8 mouse cellular contexts compared by ENCODE assay signal in the genomic region with DNA sequence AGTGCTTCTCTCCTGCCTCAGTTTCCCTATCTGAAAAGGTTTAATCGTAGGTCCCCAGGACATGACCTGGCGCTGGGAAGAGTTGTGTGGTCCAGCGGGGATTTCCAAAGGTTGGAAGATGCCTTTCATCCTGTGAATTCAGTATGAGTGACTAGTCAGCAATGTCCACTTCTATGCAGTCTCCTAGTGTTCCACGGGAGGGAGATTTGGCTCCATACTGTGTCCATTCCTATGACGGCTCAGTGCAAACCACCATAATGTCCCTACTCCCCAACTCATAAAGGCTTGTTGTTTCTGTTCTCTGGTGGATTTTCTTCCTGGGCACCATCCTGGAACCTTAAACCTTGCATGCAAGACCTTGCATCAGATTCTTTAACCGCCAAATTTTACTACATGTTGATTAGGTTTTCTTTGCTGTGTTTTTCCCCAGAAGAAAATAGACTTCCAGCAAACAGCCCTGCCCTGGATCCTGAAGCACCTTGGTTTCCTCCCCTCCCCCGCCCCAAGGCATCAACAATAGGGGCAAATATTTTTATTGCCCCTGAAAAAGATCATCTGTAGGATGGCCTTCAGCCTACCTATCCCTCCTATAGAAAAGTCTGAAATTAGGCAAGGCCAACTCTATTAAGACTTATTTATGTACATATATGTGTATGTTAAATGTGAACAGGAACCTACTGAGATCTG. TPM values are rescaled to one million over a fixed set of nuclear protein-coding genes. Genes with fewer than 3 reads are reported as not detected.
DNase-seq lines count a peak whose midpoint lies in the region; ATAC-seq and TF ChIP-seq lines count a peak whose summit lies in the region.

No protein-coding gene starts in this region.

- H3K4me3 ChIP-seq in kidney, embryonic 16.5 days (ENCODE audit: low read length) = peak overlapping the region; percentile 61
- H3K4me3 ChIP-seq in bone marrow macrophage, adult 2 months (ENCODE audit: insufficient read depth, low read length) = peak overlapping the region; percentile 83
- peak overlapping the region; percentile 83 for H3K4me3 ChIP-seq in forebrain, postnatal 0 days (ENCODE audit: low read depth, low read length)

- peak; percentile 31 for ATAC-seq in kidney, embryonic 16.5 days (ENCODE audit: low FRiP score, low TSS enrichment)
- peak; percentile 8; the same call in 1 of the 2 replicates for ATAC-seq in forebrain, postnatal 0 days
- 0 out of 2 replicates have a peak, but pooled peaks have one; percentile 25 for ATAC-seq in megakaryocyte-erythroid progenitor cell, adult 5-6 weeks (replicated peaks; ENCODE audit: low FRiP score, low TSS enrichment, poor library complexity, severe bottlenecking)

- no peaks in the 10 kb centered on the region for H3K27me3 ChIP-seq in kidney, embryonic 16.5 days (ENCODE audit: insufficient read depth, low read length)
- no peaks in the 10 kb centered on the region for H3K27me3 ChIP-seq in forebrain, postnatal 0 days (ENCODE audit: insufficient read depth, low read length)

- H3K4me2 ChIP-seq in kidney, embryonic 16.5 days (replicated peaks; ENCODE audit: low read depth, low read length) = peak overlapping the region; percentile 83
- peak overlapping the region; percentile 84 for H3K4me2 ChIP-seq in forebrain, postnatal 0 days (ENCODE audit: low read depth)

- peak overlapping the region; percentile 87 for H3K27ac ChIP-seq in kidney, embryonic 16.5 days (ENCODE audit: low read length)
- H3K27ac ChIP-seq in bone marrow macrophage, adult 2 months (ENCODE audit: insufficient read depth, low read depth, low read length) = peak overlapping the region; percentile 48
- H3K27ac ChIP-seq in forebrain, postnatal 0 days (ENCODE audit: low read depth, low read length) = peak overlapping the region; percentile 91

- no peak for TF ChIP-seq POLR2A in bone marrow macrophage, adult 2 months (IDR thresholded peaks at IDR 0.05; ENCODE audit: borderline replicate concordance, low read depth, low read length)

- no peaks in the 10 kb centered on the region for H3K9me3 ChIP-seq in kidney, embryonic 16.5 days (ENCODE audit: low read length)
- no peaks in the 10 kb centered on the region for H3K9me3 ChIP-seq in forebrain, postnatal 0 days (ENCODE audit: low read length)

- H3K4me1 ChIP-seq in kidney, embryonic 16.5 days (ENCODE audit: insufficient read depth, low read length) = peaks cover 15% of the 10 kb centered on the region
- peaks cover 14% of the 10 kb centered on the region for H3K4me1 ChIP-seq in bone marrow macrophage, adult 2 months (ENCODE audit: control insufficient read depth, insufficient read depth, low read length)
- peaks cover 19% of the 10 kb centered on the region for H3K4me1 ChIP-seq in forebrain, postnatal 0 days (ENCODE audit: insufficient read depth)

- no peak for DNase-seq in kidney, postnatal 14 days
- DNase-seq in forebrain, postnatal 0 days = no peak
- no peak for DNase-seq in urinary bladder, postnatal 25 days (ENCODE audit: low spot score)
- no peak for DNase-seq in right cerebral cortex, postnatal 25 days
- no peak for DNase-seq in layer of hippocampus, adult 18-20 months (ENCODE audit: low spot score in 2 of 2)

- 34% methylated on average over 7 of the region's 7 CpGs for WGBS in kidney, embryonic 16.5 days
- 34% methylated on average over 7 of the region's 7 CpGs for WGBS in forebrain, postnatal 0 days

- no peaks in the 10 kb centered on the region for H3K36me3 ChIP-seq in kidney, embryonic 16.5 days (ENCODE audit: insufficient read depth, low read length)
- 0 out of 2 replicates have a peak, but pooled peaks cover 2% of the 10 kb centered on the region for H3K36me3 ChIP-seq in forebrain, postnatal 0 days (ENCODE audit: insufficient read depth)

- peak overlapping the region; percentile 78 for H3K9ac ChIP-seq in kidney, embryonic 16.5 days (replicated peaks; ENCODE audit: low read length)
- peak overlapping the region; percentile 52 for H3K9ac ChIP-seq in forebrain, postnatal 0 days

- TF ChIP-seq CTCF in bone marrow macrophage, adult 2 months (IDR thresholded peaks at IDR 0.05; ENCODE audit: low read depth, low read length) = no peak
- peak; percentile 47 for TF ChIP-seq CTCF in forebrain, postnatal 0 days (IDR thresholded peaks at IDR 0.05; ENCODE audit: low read depth)

RNA-seq across cellular contexts. Expression of gene Stk25, which starts 22.1 kb away (rescaled TPM):
- polyA plus RNA-seq in kidney, embryonic 16.5 days (2015; fragmentation: Nextera tagmentation; extraction: Ambion mirVana) = 205 and 210 TPM in 2 replicates
- 61.3 and 66.3 TPM in 2 replicates for polyA plus RNA-seq in bone marrow macrophage, adult 2 months (2012; ENCODE audit: insufficient read depth, insufficient read length, missing spikeins)
- 278 and 312 TPM in 2 replicates for total RNA-seq in forebrain, postnatal 0 days (2014; rRNA removed)
- polyA plus RNA-seq in forebrain, postnatal 0 days (2015; fragmentation: Nextera tagmentation; extraction: Ambion mirVana) = 371 and 381 TPM in 2 replicates
- total RNA-seq in megakaryocyte-erythroid progenitor cell, adult 5-6 weeks (2014; fragmentation: Nextera tagmentation) = 63.5 and 82.3 TPM in 2 replicates
- total RNA-seq in megakaryocyte-erythroid progenitor cell, adult 5-6 weeks (2017) = 50.4 and 60.8 TPM in 2 replicates
- 100 to 1,000 TPM; 410 to 415 TPM for total RNA-seq in layer of hippocampus, adult 18-20 months (2021)

RNA-seq across cellular contexts. Expression of gene Bok, which starts 49.1 kb away (rescaled TPM):
- 98.3 and 108 TPM in 2 replicates for polyA plus RNA-seq in kidney, embryonic 16.5 days (2015; fragmentation: Nextera tagmentation; extraction: Ambion mirVana)
- polyA plus RNA-seq in bone marrow macrophage, adult 2 months (2012; ENCODE audit: insufficient read depth, insufficient read length, missing spikeins) = 0.63 TPM in 1 of 2 replicates, not detected in the other
- 94.6 and 119 TPM in 2 replicates for total RNA-seq in forebrain, postnatal 0 days (2014; rRNA removed)
- 113 and 150 TPM in 2 replicates for polyA plus RNA-seq in forebrain, postnatal 0 days (2015; fragmentation: Nextera tagmentation; extraction: Ambion mirVana)
- total RNA-seq in megakaryocyte-erythroid progenitor cell, adult 5-6 weeks (2014; fragmentation: Nextera tagmentation) = not detected in 2 replicates
- not detected in 2 replicates for total RNA-seq in megakaryocyte-erythroid progenitor cell, adult 5-6 weeks (2017)
- total RNA-seq in layer of hippocampus, adult 18-20 months (2021) = 10 to 100 TPM; 56.6 to 59.1 TPM

Comparison
In these comparisons a context has a peak if more than half of its experiments do, and no peak if none do; other contexts are left out.
1. RNA of gene Bok, which starts 49.1 kb away (total RNA-seq): 94.6 to 119 TPM in forebrain, postnatal 0 days and 56.6 to 59.1 TPM in layer of hippocampus, adult 18-20 months; not detected in megakaryocyte-erythroid progenitor cell, adult 5-6 weeks; every median in the first group is over 10 times any median in the second.
2. Peak in every context shown above with its lines, with median percentiles within 50 percentile points of each other: ATAC-seq, H3K27ac ChIP-seq and H3K4me3 ChIP-seq.